ENCODE assay signal across 11 mouse cellular contexts in the genomic region with DNA sequence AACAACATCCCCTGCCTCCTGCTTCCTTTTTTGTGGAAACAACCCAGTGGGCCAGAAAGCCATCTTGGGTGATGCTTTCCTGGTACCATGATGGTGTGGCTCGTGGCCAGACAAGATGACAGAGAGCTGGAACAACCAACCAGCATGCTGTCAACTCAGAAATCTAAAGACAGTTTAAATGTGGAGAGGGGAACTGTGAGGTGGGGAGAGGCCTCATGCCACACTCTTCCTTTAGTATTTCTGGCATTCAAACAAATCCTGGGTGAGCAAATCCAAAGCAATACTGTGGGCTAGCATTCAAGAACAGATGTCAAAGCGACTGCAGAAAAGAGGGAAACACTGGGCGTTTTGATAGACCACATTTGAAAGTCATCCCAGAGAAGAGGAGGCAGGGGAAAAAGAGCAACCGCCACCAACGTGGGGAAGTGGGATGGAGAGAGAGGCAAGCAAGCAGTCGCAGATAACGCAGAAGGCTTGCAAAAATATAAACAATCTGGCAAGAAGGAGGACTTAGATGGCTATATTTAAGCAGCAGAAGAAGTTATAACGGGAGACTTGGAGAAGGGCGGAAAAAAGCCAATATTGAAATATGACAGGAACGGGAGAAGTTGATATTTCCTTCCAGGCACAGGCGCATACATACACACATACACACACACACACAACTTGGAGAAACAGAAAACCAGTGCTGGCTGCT.
DNase-seq lines count a peak whose midpoint lies in the region; ATAC-seq lines count a peak whose summit lies in the region.
"Had no signal": no experiment of that assay in that cellular context is flagged by ENCODE, and none has a peak within 500 bp of the region (broad histone marks: within the 10 kb centered on the region; RNA-seq: fewer than 3 reads in every experiment).

No protein-coding gene starts in this region.

- no peak for ATAC-seq in hindbrain, embryonic 16.5 days
- ATAC-seq in megakaryocyte progenitor cell, adult 5-6 weeks (replicated peaks; ENCODE audit: poor library complexity): peak; percentile 65
- no peak for ATAC-seq in activated CD4-positive, CD25-positive, alpha-beta regulatory T cell, adult 4 months

- H3K4me3 ChIP-seq in hindbrain, embryonic 16.5 days (ENCODE audit: low read length): no peak overlapping the region
- H3K4me3 ChIP-seq in hindbrain, embryonic 10.5 days: no peak overlapping the region
- H3K4me3 ChIP-seq in embryonic facial prominence, embryonic 10.5 days: no peak overlapping the region
- H3K4me3 ChIP-seq: midbrain, embryonic 10.5 days had no signal

- H3K9me3 ChIP-seq in hindbrain, embryonic 16.5 days (ENCODE audit: control insufficient read depth, low read length): no peaks in the 10 kb centered on the region
- H3K9me3 ChIP-seq in hindbrain, embryonic 10.5 days: no peaks in the 10 kb centered on the region
- H3K9me3 ChIP-seq in embryonic facial prominence, embryonic 10.5 days: no peaks in the 10 kb centered on the region
- H3K9me3 ChIP-seq: midbrain, embryonic 10.5 days had no signal

- peaks cover 8% of the 10 kb centered on the region for H3K4me1 ChIP-seq in hindbrain, embryonic 16.5 days (ENCODE audit: control insufficient read depth, insufficient read depth, low read depth, low read length)
- H3K4me1 ChIP-seq in hindbrain, embryonic 10.5 days (replicated peaks): peaks cover 10% of the 10 kb centered on the region
- peaks cover 33% of the 10 kb centered on the region for H3K4me1 ChIP-seq in embryonic facial prominence, embryonic 10.5 days

- H3K9ac ChIP-seq in hindbrain, embryonic 16.5 days (ENCODE audit: low read depth, low read length): no peak overlapping the region

- H3K27me3 ChIP-seq in hindbrain, embryonic 16.5 days (replicated peaks; ENCODE audit: control insufficient read depth, insufficient read depth, low read length): no peaks in the 10 kb centered on the region
- H3K27me3 ChIP-seq in hindbrain, embryonic 10.5 days (ENCODE audit: insufficient read depth, poor library complexity, severe bottlenecking): no peaks in the 10 kb centered on the region
- H3K27me3 ChIP-seq in embryonic facial prominence, embryonic 10.5 days (replicated peaks; ENCODE audit: low read depth, poor library complexity, severe bottlenecking): no peaks in the 10 kb centered on the region

- DNase-seq in hindbrain, embryonic 10.5 days (ENCODE audit: low spot score): no peak
- peak; percentile 56 to 63 for DNase-seq in cerebellum, postnatal 25 days
- DNase-seq in frontal cortex, postnatal 14 days (ENCODE audit: low spot score in 2 of 2): peak; percentile 40 to 49
- no peak for DNase-seq in embryonic facial prominence, embryonic 10.5 days (ENCODE audit: low spot score)
- DNase-seq: heart, postnatal 4 days; liver had no signal

- 64% methylated on average over 11 of the region's 11 CpGs for WGBS in hindbrain, embryonic 16.5 days
- 84% methylated on average over 11 of the region's 11 CpGs for WGBS in hindbrain, embryonic 10.5 days
- WGBS in embryonic facial prominence, embryonic 10.5 days: 76% methylated on average over 11 of the region's 11 CpGs

- 0 out of 2 replicates have a peak overlapping the region, but pooled peaks have one; percentile 4 for H3K27ac ChIP-seq in hindbrain, embryonic 16.5 days (ENCODE audit: low read depth, low read length)
- no peak overlapping the region for H3K27ac ChIP-seq in hindbrain, embryonic 10.5 days
- H3K27ac ChIP-seq in embryonic facial prominence, embryonic 10.5 days (replicated peaks): no peak overlapping the region
- H3K27ac ChIP-seq: kidney, postnatal 0 days; midbrain, embryonic 10.5 days had no signal

- no peak overlapping the region for H3K4me2 ChIP-seq in hindbrain, embryonic 16.5 days (ENCODE audit: low read length)

- no peaks in the 10 kb centered on the region for H3K36me3 ChIP-seq in hindbrain, embryonic 16.5 days (ENCODE audit: control insufficient read depth, insufficient read depth, low read length)
- peaks cover 35% of the 10 kb centered on the region for H3K36me3 ChIP-seq in hindbrain, embryonic 10.5 days
- H3K36me3 ChIP-seq in embryonic facial prominence, embryonic 10.5 days (replicated peaks): peaks cover 32% of the 10 kb centered on the region

Comparison
In these comparisons a context has a peak if more than half of its experiments do, and no peak if none do; other contexts are left out.
1. DNase-seq: peak in cerebellum, postnatal 25 days (2 of 2) and frontal cortex, postnatal 14 days (2 of 2); none in hindbrain, embryonic 10.5 days (single experiment) and embryonic facial prominence, embryonic 10.5 days (single experiment).